Mouse (Mus musculus): Measurements from ENCODE around the gene Pnmt. TPM values are rescaled to one million over a fixed set of nuclear protein-coding genes. Genes with fewer than 3 reads are reported as not detected.
A peak's percentile ranks its signal among the peaks of the same experiment; 100 is the strongest.

Pnmt gene
- polyA plus RNA-seq, 1 experiment = 0.40 TPM

DNA sequence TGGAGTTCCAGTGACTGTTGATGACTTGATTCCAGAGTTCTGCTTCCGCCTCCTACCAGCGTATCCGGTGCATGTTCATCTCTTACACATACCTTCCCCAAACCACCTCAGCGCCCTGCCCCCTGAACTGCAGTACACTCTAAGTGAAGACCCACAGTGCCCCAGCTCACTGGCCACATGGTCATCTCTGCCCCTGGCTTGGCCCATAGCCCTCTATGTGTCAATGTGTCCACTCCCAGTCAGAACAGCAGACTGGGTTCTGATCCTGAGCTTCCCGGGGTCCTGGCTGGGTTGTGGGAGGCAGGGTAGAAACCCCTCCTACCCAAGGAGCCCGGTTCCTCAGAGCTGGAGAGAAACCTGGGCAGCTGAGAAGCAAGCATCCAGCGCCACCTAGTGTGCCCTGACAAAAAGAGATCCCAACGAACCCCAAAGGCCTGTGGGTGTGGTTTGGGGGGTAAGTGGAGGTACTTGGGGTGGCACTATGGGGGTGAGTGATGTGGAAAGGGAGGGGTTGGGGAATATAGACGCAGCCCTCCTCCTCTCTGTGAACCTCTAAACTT is 3.1 kb downstream of the Pnmt start:
- Histone ChIP-seq H3K27ac (ENCODE audit: insufficient read depth, low read length) (no peak overlapping the region), H3K4me3 (ENCODE audit: insufficient read depth, low read length) (no peak overlapping the region), H3K4me1 (ENCODE audit: control insufficient read depth, insufficient read depth, low read length) (0 out of 2 replicates have a peak, but pooled peaks cover under 1% of the 10 kb centered on the region)
- TF ChIP-seq CTCF (IDR thresholded peaks at IDR 0.05; ENCODE audit: extremely low read depth, insufficient read depth, low read length) = peak; percentile 79
- TF ChIP-seq POLR2A (IDR thresholded peaks at IDR 0.05; ENCODE audit: extremely low read depth, insufficient read depth, low read length) = no peak

DNA sequence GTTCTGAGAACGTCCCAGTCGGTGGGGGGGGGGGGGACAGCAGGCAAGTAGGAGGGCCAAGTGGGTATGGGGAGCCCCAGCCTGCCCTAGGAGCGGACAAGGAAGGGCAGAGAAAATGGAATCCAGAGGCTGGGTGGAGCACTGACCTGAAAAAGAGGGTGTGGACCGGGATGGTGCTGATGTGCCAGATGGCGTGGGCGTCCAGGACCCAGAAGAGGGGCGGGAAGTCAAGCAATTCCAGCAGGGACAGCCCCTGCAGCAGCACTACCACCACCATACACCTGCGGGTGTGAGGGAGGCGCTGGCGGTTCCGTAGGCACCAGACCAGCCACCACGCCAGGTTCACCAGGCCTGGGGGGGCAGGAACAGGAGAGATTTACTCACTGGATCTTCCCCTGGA is 3.9 kb downstream of the Pnmt start:
- H3K4me1 ChIP-seq (ENCODE audit: control insufficient read depth, insufficient read depth, low read length) = 0 out of 2 replicates have a peak, but pooled peaks cover 1% of the 10 kb centered on the region
- H3K27ac ChIP-seq (ENCODE audit: insufficient read depth, low read length) = no peak overlapping the region
- TF ChIP-seq POLR2A (IDR thresholded peaks at IDR 0.05; ENCODE audit: extremely low read depth, insufficient read depth, low read length) = no peak
- H3K4me3 ChIP-seq (ENCODE audit: insufficient read depth, low read length) = no peak overlapping the region

DNA sequence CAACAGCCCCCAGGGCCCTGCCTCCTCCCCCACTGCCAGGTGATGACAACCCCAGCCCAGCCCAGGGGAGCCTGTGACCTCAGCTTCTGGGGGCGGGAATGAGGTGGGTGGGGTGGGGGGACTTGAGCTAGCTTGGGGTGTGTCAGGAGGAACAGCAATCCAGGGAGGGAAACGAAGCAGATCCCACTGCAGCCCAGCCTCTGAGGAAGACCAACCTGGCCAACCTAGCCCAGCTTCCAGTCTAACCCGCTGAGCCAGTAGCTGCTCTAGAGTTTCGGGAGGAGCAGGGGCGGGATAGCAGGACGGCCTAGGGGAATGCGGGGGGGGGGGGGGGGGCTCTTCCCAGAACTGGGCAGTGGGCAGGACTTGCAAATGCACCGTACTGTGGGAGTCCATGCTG is 5.8 kb downstream of the Pnmt start:
- Histone ChIP-seq H3K4me1 (ENCODE audit: control insufficient read depth, insufficient read depth, low read length) (0 out of 2 replicates have a peak, but pooled peaks cover 1% of the 10 kb centered on the region), H3K27ac (ENCODE audit: insufficient read depth, low read length) (no peak overlapping the region), H3K4me3 (ENCODE audit: insufficient read depth, low read length) (no peak overlapping the region)
- TF ChIP-seq CTCF (IDR thresholded peaks at IDR 0.05; ENCODE audit: extremely low read depth, insufficient read depth, low read length) (no peak), POLR2A (IDR thresholded peaks at IDR 0.05; ENCODE audit: extremely low read depth, insufficient read depth, low read length) (no peak)

DNA sequence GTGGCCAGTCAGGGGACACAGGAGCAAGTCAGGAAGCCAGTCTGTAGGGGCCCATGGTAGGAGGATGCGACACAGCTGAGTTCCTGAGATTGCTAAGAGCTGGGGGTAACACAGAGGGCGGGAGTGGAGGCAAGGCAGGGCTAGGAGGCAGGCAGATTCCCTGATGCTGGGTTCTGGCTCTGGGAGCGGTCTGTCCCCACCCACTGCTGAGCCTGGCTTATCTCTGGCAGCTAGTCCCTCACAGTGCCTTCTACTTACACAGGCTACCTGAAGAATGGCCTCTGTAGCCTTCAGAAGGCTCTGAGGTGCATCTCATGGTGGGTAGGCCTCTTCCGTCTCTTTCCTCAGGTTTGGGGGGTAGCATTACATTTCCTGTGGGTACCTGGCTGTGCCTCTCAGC is 6.4 kb downstream of the Pnmt start:
- Histone ChIP-seq H3K4me3 (ENCODE audit: insufficient read depth, low read length) (no peak overlapping the region), H3K4me1 (ENCODE audit: control insufficient read depth, insufficient read depth, low read length) (0 out of 2 replicates have a peak, but pooled peaks cover 1% of the 10 kb centered on the region), H3K27ac (ENCODE audit: insufficient read depth, low read length) (no peak overlapping the region)
- no peak for TF ChIP-seq POLR2A (IDR thresholded peaks at IDR 0.05; ENCODE audit: extremely low read depth, insufficient read depth, low read length)
- TF ChIP-seq CTCF (IDR thresholded peaks at IDR 0.05; ENCODE audit: extremely low read depth, insufficient read depth, low read length) = no peak

DNA sequence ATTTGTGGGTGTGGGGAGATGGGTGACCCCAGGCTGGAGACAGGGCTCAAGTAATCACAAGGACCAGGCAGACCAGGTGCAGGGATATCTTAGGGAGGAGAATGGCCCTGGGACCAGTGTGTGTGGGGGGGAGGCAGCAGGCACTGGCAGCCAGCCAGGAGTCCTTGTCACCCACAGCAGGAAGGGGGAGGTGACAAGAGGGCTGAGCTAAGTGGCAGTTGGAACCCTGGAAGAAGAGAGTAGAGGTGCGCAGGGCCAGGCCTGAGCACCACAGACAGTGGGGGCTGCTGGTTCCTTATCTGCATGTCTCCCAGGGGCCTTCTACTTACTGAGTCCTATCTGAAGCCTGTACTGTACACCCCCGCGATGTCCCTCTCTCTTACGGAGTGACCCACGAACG is 7.1 kb downstream of the Pnmt start:
- H3K27ac ChIP-seq (ENCODE audit: insufficient read depth, low read length) = no peak overlapping the region
- H3K4me3 ChIP-seq (ENCODE audit: insufficient read depth, low read length) = no peak overlapping the region

DNA sequence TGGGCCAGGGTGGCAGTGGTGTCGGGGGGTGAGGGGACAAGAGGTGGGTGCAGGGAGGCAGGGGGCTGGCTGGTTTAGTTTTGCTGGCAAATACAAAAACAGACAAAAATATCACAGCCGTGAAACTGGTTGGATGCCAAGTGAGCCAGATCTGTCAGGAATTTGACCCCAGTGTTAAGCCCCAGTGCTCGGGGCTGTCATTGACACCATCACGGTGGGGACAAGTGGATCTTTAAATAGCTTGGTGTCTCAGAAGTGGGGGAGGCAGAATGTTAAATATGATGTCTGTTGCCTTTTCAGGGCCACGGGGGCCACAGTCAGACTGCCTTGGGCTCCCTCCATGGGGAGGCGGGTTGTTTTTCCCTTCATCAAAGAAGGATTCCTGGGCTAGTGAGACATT is 8.1 kb downstream of the Pnmt start:
- TF ChIP-seq CTCF (IDR thresholded peaks at IDR 0.05; ENCODE audit: extremely low read depth, insufficient read depth, low read length) (no peak), POLR2A (IDR thresholded peaks at IDR 0.05; ENCODE audit: extremely low read depth, insufficient read depth, low read length) (no peak)
- no peak overlapping the region for H3K27ac ChIP-seq (ENCODE audit: insufficient read depth, low read length)
- no peak overlapping the region for H3K4me3 ChIP-seq (ENCODE audit: insufficient read depth, low read length)

More for the DNA sequence above, 7.1 kb downstream of the Pnmt start:
- 0 out of 2 replicates have a peak, but pooled peaks cover 1% of the 10 kb centered on the region for H3K4me1 ChIP-seq (ENCODE audit: control insufficient read depth, insufficient read depth, low read length)
- TF ChIP-seq CTCF (IDR thresholded peaks at IDR 0.05; ENCODE audit: extremely low read depth, insufficient read depth, low read length) (no peak), POLR2A (IDR thresholded peaks at IDR 0.05; ENCODE audit: extremely low read depth, insufficient read depth, low read length) (no peak)

DNA sequence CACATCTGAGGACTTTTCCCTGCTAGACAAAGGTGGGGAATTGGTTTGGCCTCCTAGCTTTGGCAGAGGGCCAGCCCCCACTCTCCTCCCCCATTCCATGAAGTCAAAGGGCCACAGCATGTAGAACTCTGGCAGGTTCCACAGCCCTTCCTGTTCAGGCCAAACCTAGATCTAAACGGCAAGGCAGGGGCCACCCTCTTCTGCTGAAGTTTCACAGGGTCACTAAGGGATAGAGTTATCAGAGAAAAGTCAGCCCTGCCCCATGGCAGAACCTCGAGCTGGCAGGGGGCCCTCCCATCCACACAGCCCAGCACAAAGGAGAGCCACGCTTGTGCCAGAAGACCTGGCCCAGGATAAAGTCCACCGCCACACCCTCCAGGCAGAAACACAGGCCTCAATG is 8.8 kb downstream of the Pnmt start:
- Histone ChIP-seq H3K4me3 (ENCODE audit: insufficient read depth, low read length) (no peak overlapping the region), H3K27ac (ENCODE audit: insufficient read depth, low read length) (no peak overlapping the region), H3K4me1 (ENCODE audit: control insufficient read depth, insufficient read depth, low read length) (0 out of 2 replicates have a peak, but pooled peaks cover 1% of the 10 kb centered on the region)
- TF ChIP-seq CTCF (IDR thresholded peaks at IDR 0.05; ENCODE audit: extremely low read depth, insufficient read depth, low read length) = no peak
- no peak for TF ChIP-seq POLR2A (IDR thresholded peaks at IDR 0.05; ENCODE audit: extremely low read depth, insufficient read depth, low read length)

More for the DNA sequence above, 8.1 kb downstream of the Pnmt start:
- H3K4me1 ChIP-seq (ENCODE audit: control insufficient read depth, insufficient read depth, low read length) = 0 out of 2 replicates have a peak, but pooled peaks cover 1% of the 10 kb centered on the region

DNA sequence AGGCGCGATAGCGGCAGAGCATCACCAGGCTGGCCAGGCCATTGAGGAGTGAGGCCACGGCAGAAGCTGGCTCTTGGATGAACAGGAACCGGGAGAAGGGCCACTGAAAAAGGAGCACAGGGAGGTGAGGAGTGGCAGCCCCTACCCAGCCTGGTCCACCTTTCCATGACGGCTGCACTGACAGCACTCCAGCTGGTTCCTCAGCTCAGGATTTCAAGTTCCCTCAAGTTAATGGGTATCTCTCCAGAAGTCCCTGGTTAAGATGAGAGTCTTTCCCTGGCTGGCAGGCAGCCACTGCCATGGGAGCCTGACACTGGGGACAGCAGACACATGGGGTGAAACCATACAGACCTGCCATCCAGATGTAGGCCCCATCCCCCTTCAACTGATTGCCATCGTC is 11.7 kb downstream of the Pnmt start:
- H3K4me3 ChIP-seq (ENCODE audit: insufficient read depth, low read length) = no peak overlapping the region
- TF ChIP-seq POLR2A (IDR thresholded peaks at IDR 0.05; ENCODE audit: extremely low read depth, insufficient read depth, low read length) (no peak), CTCF (IDR thresholded peaks at IDR 0.05; ENCODE audit: extremely low read depth, insufficient read depth, low read length) (no peak)

DNA sequence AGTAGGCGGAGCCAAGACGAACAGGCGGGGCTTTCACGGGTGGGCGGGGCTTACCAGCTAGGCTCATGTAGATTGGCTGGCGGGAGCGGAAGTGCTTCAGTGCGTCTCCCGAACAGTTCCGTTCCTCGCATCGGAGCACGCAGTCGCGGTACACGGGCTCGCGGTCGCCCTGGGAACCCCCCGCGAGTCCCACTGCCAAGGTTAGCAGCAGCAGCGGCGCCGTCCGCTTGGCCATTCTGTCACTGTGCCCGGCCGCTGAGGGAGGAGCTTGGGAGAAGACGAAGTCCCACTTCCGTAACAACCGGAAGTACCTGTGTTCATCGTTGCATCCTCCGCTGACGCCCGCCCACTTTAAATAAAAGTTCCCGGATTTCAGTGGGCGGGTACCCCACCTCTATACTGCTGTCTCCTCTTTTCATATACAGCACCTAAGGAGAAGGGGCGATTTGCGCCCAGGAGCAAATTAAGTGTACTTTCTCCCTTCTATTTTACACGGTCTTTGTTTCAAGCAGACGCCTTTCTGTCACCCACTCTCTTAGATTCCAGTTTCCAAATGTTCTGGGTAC is 14.0 kb downstream of the Pnmt start, which contains the start of gene Pgap3:
Gene Pgap3, minus strand, starts transcription at position 330 of the 566 bp plus-strand sequence.
- Histone ChIP-seq H3K4me3 (ENCODE audit: insufficient read depth, low read length) (peak within 1 kb of the TSS; percentile 44), H3K4me1 (ENCODE audit: control insufficient read depth, insufficient read depth, low read length) (no peaks in the 10 kb centered on the region; the same call in 1 of the 2 replicates), H3K27ac (ENCODE audit: insufficient read depth, low read length) (peak within 1 kb of the TSS; percentile 78)
- no peak for TF ChIP-seq CTCF (IDR thresholded peaks at IDR 0.05; ENCODE audit: extremely low read depth, insufficient read depth, low read length)
- TF ChIP-seq POLR2A (IDR thresholded peaks at IDR 0.05; ENCODE audit: extremely low read depth, insufficient read depth, low read length) = peak; percentile 30; the same call in 1 of the 2 replicates

More for the DNA sequence above, 11.7 kb downstream of the Pnmt start:
- Histone ChIP-seq H3K4me1 (ENCODE audit: control insufficient read depth, insufficient read depth, low read length) (peaks cover 1% of the 10 kb centered on the region; the same call in 1 of the 2 replicates), H3K27ac (ENCODE audit: insufficient read depth, low read length) (no peak overlapping the region)

DNA sequence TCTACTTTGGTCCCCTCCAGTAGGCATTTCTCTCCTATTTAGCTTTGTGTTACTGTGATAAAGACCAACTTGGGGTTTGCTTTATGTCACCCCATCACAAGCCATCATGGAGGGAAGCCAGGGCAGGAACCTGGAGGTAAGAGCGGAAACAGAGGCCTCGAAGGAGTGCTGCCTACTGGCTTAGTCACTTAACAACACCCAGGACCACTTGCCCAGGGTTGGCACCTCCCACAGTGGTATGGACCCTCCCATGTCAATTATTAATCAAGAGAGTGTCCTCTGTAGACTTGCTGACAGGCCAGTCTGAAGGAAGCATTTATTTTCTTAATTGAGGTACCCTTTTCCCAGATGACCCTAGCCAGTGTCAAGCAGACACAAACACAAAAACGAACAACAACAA is 14.6 kb downstream of the Pnmt start:
- no peaks in the 10 kb centered on the region; the same call in 1 of the 2 replicates for H3K4me1 ChIP-seq (ENCODE audit: control insufficient read depth, insufficient read depth, low read length)
- TF ChIP-seq POLR2A (IDR thresholded peaks at IDR 0.05; ENCODE audit: extremely low read depth, insufficient read depth, low read length) (no peak), CTCF (IDR thresholded peaks at IDR 0.05; ENCODE audit: extremely low read depth, insufficient read depth, low read length) (no peak)
- H3K4me3 ChIP-seq (ENCODE audit: insufficient read depth, low read length) = peak overlapping the region; percentile 44; the same call in 1 of the 2 replicates
- no peak overlapping the region for H3K27ac ChIP-seq (ENCODE audit: insufficient read depth, low read length)
